Mouse (Mus musculus) B cell, adult 62 days (primary cell): Measurements from ENCODE around the gene Zfp112. TPM values are rescaled to one million over a fixed set of nuclear protein-coding genes. Genes with fewer than 3 reads are reported as not detected.

Experiments
- total RNA-seq: library from RNA; stranded (reverse); gene quantifications from 4 replicates; pipeline ENCODE4 v1.2.4, GENCODE M21; 2023

Zfp112 gene
- total RNA-seq, result 2.5 to 5.3 TPM (median 4.1 TPM) in 4 replicates

DNA sequence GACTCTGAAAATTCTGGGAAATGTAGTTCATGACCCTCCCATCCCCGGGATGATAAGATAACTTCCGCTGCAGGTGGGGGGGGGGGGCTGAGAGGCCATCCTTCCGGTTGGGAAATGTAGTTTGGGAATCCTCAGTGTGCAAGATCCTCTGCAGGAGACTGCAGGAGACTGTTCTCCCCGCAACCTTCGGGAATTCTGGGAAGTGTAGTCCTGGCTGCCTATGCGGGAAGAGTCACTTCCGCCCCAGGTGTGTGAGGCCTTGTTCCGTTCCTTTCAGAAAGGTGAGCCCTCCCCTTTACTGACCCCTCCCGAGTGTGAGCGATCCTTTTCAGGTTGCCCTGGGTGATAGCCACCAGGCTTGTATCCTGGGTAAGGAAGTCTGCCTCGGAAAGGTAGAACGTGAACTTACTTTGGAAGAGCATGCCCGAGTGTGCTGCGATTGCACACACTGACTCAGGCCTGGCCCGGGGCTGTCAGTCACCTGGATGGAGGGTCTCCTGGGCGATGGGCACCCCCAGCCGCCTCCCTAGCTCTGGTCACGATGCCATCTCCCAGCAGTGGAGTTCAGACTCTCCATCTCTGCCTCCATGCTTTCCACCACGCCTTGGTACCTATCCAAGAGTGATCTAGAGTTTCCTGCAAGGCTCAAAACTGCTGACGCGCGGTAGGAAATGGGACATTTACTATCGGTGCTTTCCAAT is at the start of gene Zfp112:
Zfp112 (plus strand) TSS at position 159 of the 701 bp plus-strand sequence.

DNA sequence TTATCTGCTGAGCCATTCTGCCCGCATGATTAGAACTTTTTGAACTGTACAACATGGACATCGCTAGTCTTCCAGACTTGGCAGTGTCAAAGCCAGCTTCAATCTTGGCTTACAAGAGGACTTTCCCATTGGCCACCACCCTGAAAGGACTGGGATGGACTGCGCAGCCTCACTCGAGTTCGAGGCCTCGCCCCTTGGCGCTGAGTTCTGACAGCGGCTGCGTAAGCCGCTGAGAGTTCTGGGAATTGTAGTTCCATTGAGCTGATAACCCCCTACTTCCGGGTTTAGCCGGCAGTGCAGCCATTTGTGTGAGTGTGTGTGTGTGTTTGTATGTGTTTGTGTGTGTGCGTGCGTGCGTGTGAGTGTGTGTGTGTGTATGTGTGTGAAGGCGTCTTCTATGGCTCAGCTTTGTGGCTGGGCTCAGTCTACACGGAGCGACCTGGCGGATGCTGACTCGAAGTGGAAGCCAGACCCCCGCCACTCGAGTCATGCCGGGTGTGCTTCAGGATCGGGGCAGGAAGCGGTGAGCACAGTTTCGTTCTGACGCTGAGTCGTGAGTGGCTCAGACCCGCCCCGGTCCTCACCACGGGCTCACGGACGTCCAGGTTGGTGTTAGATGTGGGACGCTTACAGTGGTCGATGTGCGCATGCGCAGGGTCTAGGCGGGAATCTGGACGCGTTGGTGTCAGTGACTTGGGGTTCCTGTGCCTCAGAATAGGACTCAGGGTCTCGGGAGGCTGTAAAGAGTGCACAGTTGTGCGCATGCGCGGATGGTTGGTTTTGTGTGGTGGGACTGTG is 30.3 kb upstream of the Zfp112 start, which contains the start of gene Zfp180:
Zfp180 (plus strand) TSS at position 291 of the 798 bp plus-strand sequence.

DNA sequence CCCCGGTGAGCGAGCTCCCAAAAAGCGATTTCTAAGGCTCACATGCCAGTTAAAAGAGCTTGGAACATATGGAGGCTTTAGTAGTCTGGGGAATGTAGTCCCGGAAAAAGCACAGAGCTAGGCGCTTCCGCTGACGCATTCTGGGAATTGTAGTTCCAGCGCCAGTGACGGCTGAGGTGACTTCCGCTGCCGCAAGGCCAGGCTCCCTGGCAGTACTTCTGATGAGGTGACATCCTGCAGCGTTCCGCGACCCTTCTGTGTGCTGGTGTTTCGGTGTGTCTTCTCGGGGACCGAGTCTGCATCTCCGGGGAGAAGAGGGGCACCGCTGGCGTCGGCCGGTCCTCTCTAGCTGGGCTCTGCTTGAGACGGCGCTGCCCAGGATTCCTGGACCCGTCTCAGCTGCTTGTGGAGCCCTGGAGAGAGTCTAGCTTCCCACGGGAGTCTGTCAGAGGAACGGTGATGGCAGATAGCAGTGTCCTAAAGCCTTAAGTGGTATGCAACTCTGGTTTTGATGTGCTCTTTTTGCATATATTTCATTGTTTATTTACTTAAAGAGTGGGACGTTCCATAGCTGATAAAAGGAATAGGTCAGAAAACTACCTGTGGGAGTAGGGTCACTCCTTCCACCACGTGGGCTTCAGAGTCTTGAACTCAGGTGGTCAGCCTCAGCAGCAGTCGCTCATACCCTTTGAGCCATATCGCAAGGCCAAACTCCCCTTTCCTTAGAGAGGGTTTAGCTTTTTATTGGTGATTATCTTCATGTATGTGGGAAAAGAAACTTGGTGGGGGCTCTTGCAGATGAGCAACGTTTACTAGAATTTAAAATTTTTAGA is 22.1 kb downstream of the Zfp112 start, which contains the start of gene Zfp235:
Zfp235 (plus strand) TSS at position 174 of the 833 bp plus-strand sequence.

DNA sequence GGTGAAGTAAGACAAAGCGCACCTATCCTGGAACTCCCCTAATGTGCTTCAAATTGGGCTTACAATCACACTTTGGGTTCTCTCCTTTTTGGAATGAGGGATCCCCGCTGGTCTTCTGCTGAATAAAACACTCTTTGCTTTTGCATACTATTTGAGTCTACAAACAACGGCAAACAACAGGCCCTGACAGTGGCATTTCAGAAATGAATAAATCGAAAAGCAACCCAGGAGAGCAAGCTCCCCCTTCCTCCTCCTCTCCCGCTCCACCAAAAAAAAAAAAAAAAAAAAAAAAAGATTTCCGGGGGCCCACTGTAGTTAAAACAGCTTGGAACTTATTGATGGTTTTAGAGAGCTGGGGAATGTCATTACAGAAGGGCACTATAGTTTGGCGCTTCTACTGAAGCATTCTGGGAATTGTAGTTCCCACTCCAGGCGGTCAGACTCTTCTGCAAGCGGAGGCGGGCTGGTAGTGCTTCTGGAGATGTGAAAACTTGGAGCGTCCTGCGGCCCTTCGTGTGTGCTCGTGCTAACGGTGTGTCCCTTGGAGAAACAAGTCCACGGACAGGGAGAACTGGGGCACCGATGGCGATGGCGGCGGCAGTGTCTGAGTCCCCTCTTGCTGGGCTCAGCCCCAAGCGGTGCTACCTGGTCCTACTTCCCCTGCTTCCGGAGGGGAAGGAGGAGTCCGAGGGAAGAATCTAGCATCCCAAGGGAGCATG is 62.7 kb downstream of the Zfp112 start, which contains the start of gene Zfp114:
Zfp114 (plus strand) TSS at position 443 of the 719 bp plus-strand sequence.

Other genes starting within 250 kb of the Zfp112 start
- not detected in 4 replicates for gene Vmn1r177, start 245.9 kb upstream of the Zfp112 start, total RNA-seq
- gene Vmn1r178, start 220.3 kb upstream of the Zfp112 start, total RNA-seq, result not detected in 4 replicates
- not detected in 4 replicates for gene Vmn1r179, start 185.3 kb upstream of the Zfp112 start, total RNA-seq
- not detected in 4 replicates for gene Vmn1r180, start 161.7 kb upstream of the Zfp112 start, total RNA-seq
- not detected in 4 replicates for gene Vmn1r181, start 137.7 kb upstream of the Zfp112 start, total RNA-seq
- gene V1rd19, start 110.6 kb upstream of the Zfp112 start, total RNA-seq, result not detected in 4 replicates
- gene Vmn1r183, start 59.1 kb upstream of the Zfp112 start, total RNA-seq, result not detected in 4 replicates
- 21.0 to 29.1 TPM (median 28.1 TPM) in 4 replicates for gene Zfp180, start 30.4 kb upstream of the Zfp112 start, total RNA-seq
- 4.9 to 6.3 TPM (median 5.3 TPM) in 4 replicates for gene Zfp235, start 21.9 kb downstream of the Zfp112 start, total RNA-seq
- 0.23 to 0.27 TPM in 2 of 4 replicates, not detected in the others for gene Zfp114, start 62.7 kb downstream of the Zfp112 start, total RNA-seq
- 0.09 TPM in 1 of 4 replicates, not detected in the others for gene Zfp111, start 99.1 kb downstream of the Zfp112 start, total RNA-seq
- gene Zfp109, start 125.2 kb downstream of the Zfp112 start, total RNA-seq, result 1.2 to 1.5 TPM (median 1.4 TPM) in 4 replicates
- not detected in 4 replicates for gene Zfp108, start 142.5 kb downstream of the Zfp112 start, total RNA-seq
- 0.33 TPM in 2 of 4 replicates, not detected in the others for gene Zfp93, start 158.1 kb downstream of the Zfp112 start, total RNA-seq
- gene Zfp61, start 188.9 kb downstream of the Zfp112 start, total RNA-seq, result 6.4 to 11.4 TPM (median 8.5 TPM) in 4 replicates
- 7.7 to 11.5 TPM (median 8.3 TPM) in 4 replicates for gene Zfp94, start 204.4 kb downstream of the Zfp112 start, total RNA-seq
- not detected in 4 replicates for gene Tescl, start 221.6 kb downstream of the Zfp112 start, total RNA-seq
- gene Lypd5, start 236.9 kb downstream of the Zfp112 start, total RNA-seq, result not detected in 4 replicates